Mouse (Mus musculus): Measurements from ENCODE around the gene Bad. TPM values are rescaled to one million over a fixed set of nuclear protein-coding genes. Genes with fewer than 3 reads are reported as not detected.

Gene Bad
- total and polyA plus RNA-seq, 3 experiments, result 21.1 to 33.5 (median 25.8) TPM

DNA sequence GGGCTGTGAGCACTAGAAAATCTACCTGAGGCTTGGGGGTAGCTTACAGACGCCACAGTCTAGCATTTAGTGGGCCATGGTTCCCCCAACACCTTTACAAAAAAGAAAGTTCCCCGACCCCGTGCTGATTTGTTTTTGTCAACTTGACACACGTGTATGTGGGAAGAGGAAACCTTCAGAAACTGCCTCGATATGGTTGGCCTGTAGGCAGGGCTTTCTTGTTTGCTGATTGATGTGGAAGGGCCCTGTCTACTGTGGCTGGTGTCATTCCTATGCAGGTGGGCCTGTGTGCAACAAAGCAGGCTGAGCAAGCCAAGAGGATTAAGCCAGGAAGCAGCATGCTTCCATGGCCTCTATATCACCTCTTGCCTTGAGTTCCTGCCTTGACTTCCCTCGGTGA lies 28.6 kb upstream of the Bad start:
- WGBS, result 75% methylated on average over 6 of the region's 6 CpGs
- no peaks in the 10 kb centered on the region for H3K79me2 ChIP-seq (replicated peaks; ENCODE audit: control insufficient read depth, insufficient read depth, low read length)
- no peak overlapping the region for H3K9ac ChIP-seq (ENCODE audit: low read depth, low read length)
- no peak for DNase-seq
- intact Hi-C loops (cut with DNase I), result no loop called here
- no peak overlapping the region for H3K27ac ChIP-seq
- no peak for TF ChIP-seq POLR2A (IDR thresholded peaks at IDR 0.05; ENCODE audit: insufficient read depth, low read depth, low read length)
- TF ChIP-seq CTCF (IDR thresholded peaks at IDR 0.05), result no peak
- H3K4me3 ChIP-seq, result no peak overlapping the region
- H3K4me1 ChIP-seq (ENCODE audit: control insufficient read depth, insufficient read depth, low read length), result peaks cover 5% of the 10 kb centered on the region
- H3K36me3 ChIP-seq (ENCODE audit: control insufficient read depth, insufficient read depth, low read length), result no peaks in the 10 kb centered on the region
- H3K27me3 ChIP-seq (ENCODE audit: control insufficient read depth, insufficient read depth, low read length), result no peaks in the 10 kb centered on the region

DNA sequence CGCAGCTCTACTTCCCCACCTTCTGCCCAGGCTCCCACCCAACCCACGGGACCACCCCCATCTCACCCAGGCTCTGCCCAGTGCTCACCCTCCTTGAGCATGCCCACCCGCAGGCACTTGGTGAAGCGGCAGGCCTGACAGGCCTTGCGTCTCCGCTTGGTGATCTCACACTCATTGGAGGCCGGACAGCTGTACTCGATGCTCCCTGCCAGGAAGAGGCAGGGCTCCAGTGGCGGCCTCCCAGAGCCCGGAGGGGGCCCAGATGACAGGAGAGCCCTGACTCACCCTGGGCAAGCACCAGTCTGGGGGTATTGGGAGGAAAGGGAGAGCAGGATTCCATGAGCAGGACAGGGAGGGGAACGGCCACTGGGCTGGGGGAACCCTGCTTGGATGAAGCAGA lies 27.7 kb upstream of the Bad start:
- Histone ChIP-seq H3K27me3 (ENCODE audit: control insufficient read depth, insufficient read depth, low read length) (no peaks in the 10 kb centered on the region), H3K27ac (no peak overlapping the region), H3K79me2 (replicated peaks; ENCODE audit: control insufficient read depth, insufficient read depth, low read length) (no peaks in the 10 kb centered on the region), H3K36me3 (ENCODE audit: control insufficient read depth, insufficient read depth, low read length) (no peaks in the 10 kb centered on the region), H3K4me3 (no peak overlapping the region), H3K9ac (ENCODE audit: low read depth, low read length) (no peak overlapping the region), H3K4me1 (ENCODE audit: control insufficient read depth, insufficient read depth, low read length) (peaks cover 3% of the 10 kb centered on the region)
- 46% methylated on average over 11 of the region's 11 CpGs for WGBS
- TF ChIP-seq EP300 (IDR thresholded peaks at IDR 0.05; ENCODE audit: insufficient read depth, low read depth, low read length) (no peak), CTCF (IDR thresholded peaks at IDR 0.05) (no peak), POLR2A (IDR thresholded peaks at IDR 0.05; ENCODE audit: insufficient read depth, low read depth, low read length) (no peak)
- intact Hi-C loops (cut with DNase I), result no loop called here
- peak; percentile 50 to 54 for DNase-seq

DNA sequence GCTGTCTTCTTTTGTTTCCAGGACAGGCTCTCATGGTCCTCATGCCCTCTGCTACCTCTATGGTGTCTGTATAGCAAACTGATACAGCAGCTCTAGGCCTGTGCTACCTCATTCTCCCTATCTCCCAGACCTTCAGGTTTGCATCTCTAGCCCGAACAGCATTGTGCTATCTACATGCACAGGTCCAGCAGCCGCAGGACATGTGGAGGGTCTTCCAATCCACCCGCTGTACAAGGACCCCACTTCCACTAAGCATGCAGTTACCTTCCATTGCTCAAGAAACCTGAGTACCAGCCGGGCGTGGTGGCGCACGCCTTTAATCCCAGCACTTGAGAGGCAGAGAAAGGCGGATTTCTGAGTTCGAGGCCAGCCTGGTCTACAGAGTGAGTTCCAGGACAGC lies 27.1 kb upstream of the Bad start:
- TF ChIP-seq POLR2A (IDR thresholded peaks at IDR 0.05; ENCODE audit: insufficient read depth, low read depth, low read length), result no peak
- TF ChIP-seq EP300 (IDR thresholded peaks at IDR 0.05; ENCODE audit: insufficient read depth, low read depth, low read length), result no peak
- TF ChIP-seq CTCF (IDR thresholded peaks at IDR 0.05), result no peak
- 90% methylated on average over 9 of the region's 9 CpGs for WGBS

DNA sequence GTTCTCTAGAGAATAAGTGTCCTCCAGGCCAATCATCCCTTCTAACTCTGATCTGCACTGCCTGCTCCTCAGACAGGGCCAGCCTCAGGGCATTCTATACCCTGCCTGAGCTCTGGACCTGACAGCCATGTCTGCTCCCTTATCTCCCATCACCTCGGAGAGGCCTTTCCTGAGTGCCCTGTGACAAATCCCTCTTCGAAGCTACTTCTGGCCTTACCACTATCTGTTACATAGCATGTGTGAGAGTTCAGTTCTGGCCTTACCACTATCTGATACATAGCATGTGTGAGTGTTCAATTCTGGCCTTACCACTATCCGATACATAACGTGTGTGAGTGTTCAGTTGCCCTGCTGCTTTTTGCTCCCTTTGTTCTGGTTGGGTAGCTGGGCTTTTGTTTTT lies 26.4 kb upstream of the Bad start:
- no peaks in the 10 kb centered on the region for H3K27me3 ChIP-seq (ENCODE audit: control insufficient read depth, insufficient read depth, low read length)
- H3K9ac ChIP-seq (ENCODE audit: low read depth, low read length), result no peak overlapping the region
- no peaks in the 10 kb centered on the region for H3K79me2 ChIP-seq (replicated peaks; ENCODE audit: control insufficient read depth, insufficient read depth, low read length)
- TF ChIP-seq EP300 (IDR thresholded peaks at IDR 0.05; ENCODE audit: insufficient read depth, low read depth, low read length), result no peak
- H3K4me3 ChIP-seq, result no peak overlapping the region
- H3K27ac ChIP-seq, result no peak overlapping the region
- WGBS, result 52% methylated on average over 4 of the region's 4 CpGs
- intact Hi-C loops (cut with DNase I), result no loop called here
- peaks cover 4% of the 10 kb centered on the region for H3K4me1 ChIP-seq (ENCODE audit: control insufficient read depth, insufficient read depth, low read length)
- no peaks in the 10 kb centered on the region for H3K36me3 ChIP-seq (ENCODE audit: control insufficient read depth, insufficient read depth, low read length)
- DNase-seq, result no peak

More for the DNA sequence above, 27.1 kb upstream of the Bad start:
- intact Hi-C loops (cut with DNase I), result no loop called here
- H3K9ac ChIP-seq (ENCODE audit: low read depth, low read length), result no peak overlapping the region
- no peak for DNase-seq
- no peak overlapping the region for H3K4me3 ChIP-seq
- H3K4me1 ChIP-seq (ENCODE audit: control insufficient read depth, insufficient read depth, low read length), result peaks cover 3% of the 10 kb centered on the region
- H3K27me3 ChIP-seq (ENCODE audit: control insufficient read depth, insufficient read depth, low read length), result no peaks in the 10 kb centered on the region
- no peaks in the 10 kb centered on the region for H3K36me3 ChIP-seq (ENCODE audit: control insufficient read depth, insufficient read depth, low read length)
- no peak overlapping the region for H3K27ac ChIP-seq
- no peaks in the 10 kb centered on the region for H3K79me2 ChIP-seq (replicated peaks; ENCODE audit: control insufficient read depth, insufficient read depth, low read length)

DNA sequence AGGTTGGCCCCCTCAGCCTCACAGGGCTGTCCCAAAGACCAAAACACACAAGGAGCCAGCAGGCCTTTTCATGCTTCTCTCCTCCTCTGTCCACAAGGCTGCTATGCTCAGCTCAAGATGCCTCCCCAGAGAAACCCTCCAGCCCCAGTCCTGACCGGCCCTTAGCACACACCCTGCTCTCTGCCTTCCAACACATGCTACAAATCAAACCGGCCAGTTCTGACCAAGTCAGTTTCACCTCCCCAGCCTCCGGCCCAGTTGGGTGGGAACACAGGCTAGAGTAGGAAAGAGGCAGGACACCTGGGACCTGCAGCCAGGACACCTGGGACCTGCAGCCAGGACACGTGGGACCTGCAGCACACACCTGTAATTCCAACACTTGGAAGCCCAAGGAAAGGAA lies 25.2 kb upstream of the Bad start:
- 61% methylated on average over 4 of the region's 4 CpGs for WGBS
- H3K27ac ChIP-seq, result no peak overlapping the region
- no peaks in the 10 kb centered on the region for H3K27me3 ChIP-seq (ENCODE audit: control insufficient read depth, insufficient read depth, low read length)
- peaks cover 3% of the 10 kb centered on the region; the same call in 1 of the 2 replicates for H3K4me1 ChIP-seq (ENCODE audit: control insufficient read depth, insufficient read depth, low read length)
- intact Hi-C loops (cut with DNase I), result no loop called here
- H3K36me3 ChIP-seq (ENCODE audit: control insufficient read depth, insufficient read depth, low read length), result no peaks in the 10 kb centered on the region
- TF ChIP-seq EP300 (IDR thresholded peaks at IDR 0.05; ENCODE audit: insufficient read depth, low read depth, low read length) (no peak), CTCF (IDR thresholded peaks at IDR 0.05) (no peak), POLR2A (IDR thresholded peaks at IDR 0.05; ENCODE audit: insufficient read depth, low read depth, low read length) (no peak)
- no peak for DNase-seq
- H3K4me3 ChIP-seq, result no peak overlapping the region
- no peaks in the 10 kb centered on the region for H3K79me2 ChIP-seq (replicated peaks; ENCODE audit: control insufficient read depth, insufficient read depth, low read length)
- H3K9ac ChIP-seq (ENCODE audit: low read depth, low read length), result no peak overlapping the region

DNA sequence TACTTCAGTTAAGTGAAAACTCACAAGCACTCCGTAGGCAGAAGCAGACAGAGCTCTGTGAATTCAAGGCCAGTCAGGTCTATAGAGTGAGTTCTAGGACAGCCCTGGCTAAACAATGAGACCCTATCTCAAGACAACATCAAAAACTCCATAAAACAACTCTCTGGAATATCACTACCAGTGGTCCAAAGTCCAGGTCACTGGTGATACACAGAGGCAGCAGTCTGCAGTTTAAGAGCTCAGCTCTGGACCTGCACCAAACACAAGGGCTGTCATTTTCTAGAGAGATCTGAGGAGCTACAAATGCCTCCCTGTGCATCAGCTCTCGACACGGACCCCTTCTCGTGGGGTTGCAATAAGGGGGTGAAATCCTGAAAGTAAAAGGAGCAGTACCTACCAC lies 23.3 kb upstream of the Bad start:
- H3K9ac ChIP-seq (ENCODE audit: low read depth, low read length), result no peak overlapping the region
- no peaks in the 10 kb centered on the region for H3K27me3 ChIP-seq (ENCODE audit: control insufficient read depth, insufficient read depth, low read length)
- no peak overlapping the region for H3K4me3 ChIP-seq
- intact Hi-C loops (cut with DNase I), result no loop called here
- H3K36me3 ChIP-seq (ENCODE audit: control insufficient read depth, insufficient read depth, low read length), result no peaks in the 10 kb centered on the region
- H3K27ac ChIP-seq, result no peak overlapping the region
- DNase-seq, result no peak
- peaks cover 7% of the 10 kb centered on the region for H3K4me1 ChIP-seq (ENCODE audit: control insufficient read depth, insufficient read depth, low read length)
- WGBS, result 80% methylated on average over 4 of the region's 4 CpGs
- no peak for TF ChIP-seq EP300 (IDR thresholded peaks at IDR 0.05; ENCODE audit: insufficient read depth, low read depth, low read length)
- no peak for TF ChIP-seq POLR2A (IDR thresholded peaks at IDR 0.05; ENCODE audit: insufficient read depth, low read depth, low read length)
- TF ChIP-seq CTCF (IDR thresholded peaks at IDR 0.05), result no peak
- H3K79me2 ChIP-seq (replicated peaks; ENCODE audit: control insufficient read depth, insufficient read depth, low read length), result no peaks in the 10 kb centered on the region
